Mouse (Mus musculus): Measurements from ENCODE around the gene Elp4.

DNA sequence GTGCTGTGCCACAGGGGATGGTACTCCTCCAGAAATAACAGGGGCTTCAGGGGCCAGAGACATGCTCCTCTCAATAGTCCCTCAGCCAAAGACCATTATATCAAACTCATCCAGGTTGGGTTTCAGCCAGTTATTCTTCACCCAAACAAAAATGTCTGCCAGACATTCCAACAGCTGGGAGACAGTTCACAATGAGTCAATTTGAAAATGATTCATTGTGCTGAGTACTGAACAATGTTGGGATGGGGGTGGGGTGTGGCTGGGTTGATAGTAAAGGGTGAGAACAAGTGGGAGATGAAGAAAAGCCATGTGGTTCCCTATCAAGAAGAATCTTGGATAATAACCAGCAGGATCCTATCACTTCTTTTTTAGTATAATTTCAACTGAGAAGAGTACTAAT lies 108.3 kb downstream of the Elp4 start:
- TF ChIP-seq CTCF (IDR thresholded peaks at IDR 0.05; ENCODE audit: control insufficient read depth, insufficient read depth, insufficient read length) (no peak), MYOG (IDR thresholded peaks at IDR 0.05; ENCODE audit: control insufficient read depth, extremely low read depth, insufficient read length) (no peak)
